In the genomic region with DNA sequence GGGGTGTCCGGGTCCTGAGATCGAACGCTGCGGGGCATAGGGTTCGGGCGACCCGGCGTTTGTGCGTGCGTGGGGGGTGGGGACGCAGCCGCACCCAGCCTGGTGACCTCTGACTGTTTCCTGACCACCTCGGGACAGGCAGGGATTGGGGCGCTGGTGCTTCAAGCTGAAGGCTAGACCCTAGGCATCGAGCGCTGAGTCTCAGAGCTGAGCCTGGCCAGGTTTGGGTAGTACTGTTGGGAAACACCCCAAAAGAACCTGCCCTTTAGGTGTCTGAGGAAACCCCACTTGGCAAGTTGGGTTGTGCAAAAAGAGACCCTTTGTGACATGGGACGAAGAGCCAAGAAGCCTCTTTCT, we compare ENCODE assay signal across 9 mouse cellular contexts. TPM values are rescaled to one million over a fixed set of nuclear protein-coding genes. Genes with fewer than 3 reads are reported as not detected.
DNase-seq lines count a peak whose midpoint lies in the region; ATAC-seq and TF ChIP-seq lines count a peak whose summit lies in the region.
"Had no signal": no experiment of that assay in that cellular context is flagged by ENCODE, and none has a peak within 500 bp of the region (broad histone marks: within the 10 kb centered on the region; RNA-seq: fewer than 3 reads in every experiment).

A gene (minus strand): TSS at position 38 of the 357 bp plus-strand sequence.

- ATAC-seq in forebrain, embryonic 14.5 days = no peak; the same call in 1 of the 2 replicates
- no peak for ATAC-seq in limb, embryonic 13.5 days (ENCODE audit: low FRiP score, low read depth)

- H3K9me3 ChIP-seq in forebrain, embryonic 14.5 days (replicated peaks; ENCODE audit: control insufficient read depth, low read length) = no peaks in the 10 kb centered on the region
- no peaks in the 10 kb centered on the region for H3K9me3 ChIP-seq in limb, embryonic 13.5 days

- H3ac ChIP-seq in C2C12 (ENCODE audit: control insufficient read depth, insufficient read length, low read depth) = peak within 1 kb of the TSS; percentile 77

- H3K36me3 ChIP-seq in C2C12 (ENCODE audit: control insufficient read depth, insufficient read depth) = no peaks in the 10 kb centered on the region
- H3K36me3 ChIP-seq in forebrain, embryonic 14.5 days (ENCODE audit: control insufficient read depth, insufficient read depth, low read length) = no peaks in the 10 kb centered on the region
- H3K36me3 ChIP-seq in limb, embryonic 13.5 days = no peaks in the 10 kb centered on the region

- H3K27ac ChIP-seq in gastrocnemius, adult 2 months = peak within 1 kb of the TSS; percentile 76
- H3K27ac ChIP-seq in forebrain, embryonic 14.5 days (ENCODE audit: low read depth, low read length) = peak within 1 kb of the TSS; percentile 83
- H3K27ac ChIP-seq in limb, embryonic 13.5 days = peak within 1 kb of the TSS; percentile 96
- H3K27ac ChIP-seq: macrophage had no signal

- no peak for DNase-seq in gastrocnemius, adult 2 months
- no peak for DNase-seq in gastrocnemius, adult 8-10 months (ENCODE audit: low spot score in 2 of 2)
- no peak for DNase-seq in forebrain, embryonic 14.5 days (ENCODE audit: low spot score)
- no peak for DNase-seq in right cerebral cortex, postnatal 4 days
- DNase-seq in gastrocnemius, postnatal 10 days = no peak
- DNase-seq in frontal cortex, postnatal 25 days (ENCODE audit: low spot score in 2 of 2) = no peak

- intact Hi-C loops in gastrocnemius, adult 2 months (cut with DNase I) = no loop called here

- WGBS in forebrain, embryonic 14.5 days = 7% methylated on average over 17 of the region's 17 CpGs
- 10% methylated on average over 17 of the region's 17 CpGs for WGBS in limb, embryonic 13.5 days

- peaks cover 2% of the 10 kb centered on the region for H3K79me3 ChIP-seq in C2C12 (ENCODE audit: low read depth)

- peak within 1 kb of the TSS; percentile 88 for H3K9ac ChIP-seq in forebrain, embryonic 14.5 days (ENCODE audit: low read length)
- H3K9ac ChIP-seq in limb, embryonic 13.5 days = peak within 1 kb of the TSS; percentile 83

- H3K79me2 ChIP-seq in C2C12 (ENCODE audit: control insufficient read depth, insufficient read depth) = peaks cover 44% of the 10 kb centered on the region

- H3K27me3 ChIP-seq in C2C12 (ENCODE audit: control insufficient read depth, insufficient read depth, insufficient read length) = no peaks in the 10 kb centered on the region
- no peaks in the 10 kb centered on the region for H3K27me3 ChIP-seq in forebrain, embryonic 14.5 days (replicated peaks; ENCODE audit: control insufficient read depth, insufficient read depth, low read length)
- no peaks in the 10 kb centered on the region for H3K27me3 ChIP-seq in limb, embryonic 13.5 days

- no peaks in the 10 kb centered on the region for H3K4me1 ChIP-seq in forebrain, embryonic 14.5 days (ENCODE audit: control insufficient read depth, insufficient read depth, low read length)
- H3K4me1 ChIP-seq in limb, embryonic 13.5 days = peaks cover 56% of the 10 kb centered on the region

- no peak for TF ChIP-seq CTCF in gastrocnemius, adult 2 months (IDR thresholded peaks at IDR 0.05)
- TF ChIP-seq CTCF in C2C12 (IDR thresholded peaks at IDR 0.05; ENCODE audit: control insufficient read depth, insufficient read depth, insufficient read length) = no peak

- peak within 1 kb of the TSS; percentile 83 for H3K4me3 ChIP-seq in gastrocnemius, adult 2 months
- peak within 1 kb of the TSS; percentile 41 for H3K4me3 ChIP-seq in C2C12 (ENCODE audit: insufficient read depth, poor library complexity, severe bottlenecking)
- H3K4me3 ChIP-seq in forebrain, embryonic 14.5 days (ENCODE audit: low read depth, low read length) = peak within 1 kb of the TSS; percentile 71
- H3K4me3 ChIP-seq in limb, embryonic 13.5 days = peak within 1 kb of the TSS; percentile 64

- peak within 1 kb of the TSS; percentile 59 for H3K4me2 ChIP-seq in forebrain, embryonic 14.5 days (ENCODE audit: low read length)
- peak within 1 kb of the TSS; percentile 93 for H3K4me2 ChIP-seq in limb, embryonic 13.5 days (replicated peaks)

TF ChIP-seq in C2C12, 6 proteins besides CTCF, POLR2A, EP300 and RAD21:
- TF ChIP-seq FOSL1 (IDR thresholded peaks at IDR 0.05; ENCODE audit: insufficient read depth, low read length, poor library complexity, severe bottlenecking) = no peak
- TF ChIP-seq CEBPB (IDR thresholded peaks at IDR 0.05; ENCODE audit: low read depth) = no peak
- no peak for TF ChIP-seq MYOG (IDR thresholded peaks at IDR 0.05; ENCODE audit: control insufficient read depth, extremely low read depth, insufficient read length)
- no peak for TF ChIP-seq MYOD1 (IDR thresholded peaks at IDR 0.05; ENCODE audit: control insufficient read depth, insufficient read length, low read depth)
- no peak for TF ChIP-seq MAX (IDR thresholded peaks at IDR 0.05)
- TF ChIP-seq USF1 (IDR thresholded peaks at IDR 0.05; ENCODE audit: low read depth) = no peak

RNA-seq across cellular contexts. Expression of the gene that starts here (rescaled TPM):
- total RNA-seq in gastrocnemius, adult 2 months (2021) = under 1 TPM in 1 of 2 experiments, not detected in 1; 0.64 TPM
- under 1 TPM in 2 of 4 experiments, not detected in 2; 0.34 to 0.39 TPM for total RNA-seq in gastrocnemius, adult 8-10 months (2022)
- polyA plus RNA-seq in C2C12 (2012; fragmentation: generic; extraction: Trizol) = 32.8 TPM
- polyA plus RNA-seq in forebrain, embryonic 14.5 days (2014; fragmentation: Nextera tagmentation; extraction: Ambion mirVana) = 141 and 147 TPM in 2 replicates
- polyA plus RNA-seq in limb, embryonic 13.5 days (2015; fragmentation: Nextera tagmentation; extraction: Ambion mirVana) = 15.0 and 18.7 TPM in 2 replicates
- 1 to 10 TPM; 1.8 to 2.4 TPM for total RNA-seq in gastrocnemius, postnatal 10 days (2021)
- polyA plus RNA-seq: macrophage had no signal
